Mouse (Mus musculus) heart, embryonic 16.5 days (tissue): ENCODE measurements at regions not wholly inside any gene's neighbourhood (a gene's known extent, or its start where the extent isn't known, plus 50 kb on each side); places are given as distances from the start of the nearest gene placed in this dataset.
A peak's percentile ranks its signal among the peaks of the same experiment; 100 is the strongest.

ENCODE experiments used
- ATAC-seq: fragments of 200-750 bp; cut with Nextera tagmentation; replicated peaks from 2 replicates; pipeline ENCODE4 v1.8.0; 2017; ENCODE audit warnings: moderate number of reproducible peaks; ENCODE audit not compliant: insufficient read depth, low FRiP score; ENCODE audit errors: extremely low read depth
- H3K27ac ChIP-seq: fragments of 300-500 bp; sonication (generic); 2 replicates; pipeline ENCODE4 v1.5.1; 2014; ENCODE audit warnings: mild to moderate bottlenecking, low read length, control low read depth, moderate library complexity
- H3K27me3 ChIP-seq: fragments of 300-500 bp; sonication (generic); 2 replicates; pipeline ENCODE4 v1.6.1; 2014; ENCODE audit warnings: low read length, mixed read lengths; ENCODE audit not compliant: control insufficient read depth, insufficient read depth
- H3K36me3 ChIP-seq: fragments of 300-500 bp; sonication (generic); 2 replicates; pipeline ENCODE4 v1.6.1; 2014; ENCODE audit not compliant: control insufficient read depth, insufficient read depth
- H3K4me1 ChIP-seq: fragments of 300-500 bp; sonication (generic); 2 replicates; pipeline ENCODE4 v1.6.1; 2014; ENCODE audit warnings: low read length, mixed read lengths; ENCODE audit not compliant: control insufficient read depth, insufficient read depth
- H3K4me2 ChIP-seq: fragments of 300-500 bp; sonication (generic); 2 replicates; pipeline ENCODE4 v1.6.1; 2014; ENCODE audit warnings: low read depth, mild to moderate bottlenecking, control low read depth, low read length
- H3K4me3 ChIP-seq: fragments of 300-500 bp; sonication (generic); 2 replicates; pipeline ENCODE4 v1.5.1; 2014; ENCODE audit warnings: mild to moderate bottlenecking, control low read depth, low read length
- H3K9ac ChIP-seq: fragments of 300-500 bp; sonication (generic); 2 replicates; pipeline ENCODE4 v1.6.1; 2014; ENCODE audit warnings: low read length, control low read depth
- H3K9me3 ChIP-seq: fragments of 300-500 bp; sonication (generic); replicated peaks from 2 replicates; pipeline ENCODE4 v1.6.1; 2016; ENCODE audit warnings: low read length; ENCODE audit not compliant: control insufficient read depth
- WGBS: fragments of 180-500 bp; shearing (Covaris S2); extraction: QIAGEN DNeasy Blood & Tissue Kit; methylation state at CpG from one replicate; pipeline ENCODE4 v1.1.7; 2014; 5-methylcytosine and 5-hydroxymethylcytosine counted together

GRCm38 (mm10) chr2:92721951-92722350 lies 122.4 kb downstream of the Chst1 start:
- H3K27me3 ChIP-seq: no peaks in the 10 kb centered on the region
- ATAC-seq: no peak
- no peaks in the 10 kb centered on the region for H3K36me3 ChIP-seq
- no peak overlapping the region for H3K9ac ChIP-seq
- H3K4me1 ChIP-seq: peaks cover 7% of the 10 kb centered on the region
- no peak overlapping the region for H3K4me2 ChIP-seq
- 72% methylated on average over 3 of the region's 3 CpGs for WGBS
- no peak overlapping the region for H3K4me3 ChIP-seq
- H3K27ac ChIP-seq: no peak overlapping the region
- peaks cover 6% of the 10 kb centered on the region for H3K9me3 ChIP-seq

DNA sequence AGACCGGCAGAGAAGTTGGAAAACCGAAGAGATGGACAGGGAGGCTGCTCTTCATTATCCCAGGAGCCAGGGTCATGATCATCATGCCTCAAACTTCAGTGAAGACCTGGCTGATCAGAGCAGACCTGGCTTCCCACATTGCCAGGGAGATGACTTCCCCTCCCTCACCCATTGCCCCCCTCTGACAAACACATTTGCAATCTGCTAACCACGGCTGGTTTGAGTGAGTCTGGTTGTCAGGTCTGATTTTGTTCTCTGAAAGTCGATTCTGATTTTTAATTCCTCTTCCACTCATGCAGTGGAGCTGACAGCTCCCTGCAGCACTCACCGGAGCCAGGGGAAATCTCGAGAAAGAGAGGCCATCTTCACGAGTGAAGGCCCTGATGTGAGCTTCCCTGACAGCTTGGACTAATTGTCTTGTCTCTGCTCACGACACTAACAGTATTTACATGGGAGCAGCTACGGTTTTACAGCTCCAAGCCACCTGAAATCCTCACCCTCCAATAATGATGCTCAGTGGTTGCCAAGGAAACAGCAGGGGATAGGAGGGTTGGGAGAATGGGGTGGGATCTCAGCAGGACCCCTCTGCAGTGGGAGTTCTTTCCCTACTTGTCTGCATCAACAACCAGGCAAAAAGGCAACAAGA lies 124.2 kb downstream of the Chst1 start:
- Histone ChIP-seq H3K27ac (no peak overlapping the region), H3K4me3 (no peak overlapping the region), H3K36me3 (no peaks in the 10 kb centered on the region), H3K4me1 (peaks cover 14% of the 10 kb centered on the region), H3K4me2 (no peak overlapping the region), H3K9me3 (peaks cover 6% of the 10 kb centered on the region), H3K27me3 (no peaks in the 10 kb centered on the region), H3K9ac (no peak overlapping the region)
- WGBS: 52% methylated on average over 9 of the region's 9 CpGs
- no peak for ATAC-seq

DNA sequence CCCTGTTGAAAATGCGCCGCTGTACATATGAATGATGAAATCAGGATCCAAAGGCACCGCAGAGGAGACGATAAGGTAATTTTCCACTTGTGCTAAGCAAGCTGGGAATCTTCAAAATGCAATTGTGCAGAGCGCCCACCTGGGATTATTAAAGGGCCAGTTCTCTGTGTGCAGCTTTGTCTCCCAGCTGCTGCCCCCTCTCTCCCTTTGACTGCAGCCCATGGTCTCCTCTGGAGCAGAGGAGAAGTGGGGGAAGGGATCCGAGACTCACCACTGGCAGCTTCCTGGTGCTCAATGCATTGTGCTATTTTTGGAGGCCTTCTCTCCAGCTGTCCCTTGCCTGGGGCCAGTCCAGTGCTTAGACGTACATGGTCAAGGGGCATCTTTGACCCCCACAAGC lies 127.1 kb downstream of the Chst1 start:
- 54% methylated on average over 7 of the region's 7 CpGs for WGBS
- Histone ChIP-seq H3K4me1 (peaks cover 14% of the 10 kb centered on the region), H3K27me3 (no peaks in the 10 kb centered on the region), H3K27ac (no peak overlapping the region), H3K36me3 (no peaks in the 10 kb centered on the region), H3K4me2 (no peak overlapping the region), H3K9me3 (peaks cover 3% of the 10 kb centered on the region; the same call in 1 of the 2 replicates), H3K4me3 (no peak overlapping the region), H3K9ac (no peak overlapping the region)
- peak; percentile 47; the same call in 1 of the 2 replicates for ATAC-seq

DNA sequence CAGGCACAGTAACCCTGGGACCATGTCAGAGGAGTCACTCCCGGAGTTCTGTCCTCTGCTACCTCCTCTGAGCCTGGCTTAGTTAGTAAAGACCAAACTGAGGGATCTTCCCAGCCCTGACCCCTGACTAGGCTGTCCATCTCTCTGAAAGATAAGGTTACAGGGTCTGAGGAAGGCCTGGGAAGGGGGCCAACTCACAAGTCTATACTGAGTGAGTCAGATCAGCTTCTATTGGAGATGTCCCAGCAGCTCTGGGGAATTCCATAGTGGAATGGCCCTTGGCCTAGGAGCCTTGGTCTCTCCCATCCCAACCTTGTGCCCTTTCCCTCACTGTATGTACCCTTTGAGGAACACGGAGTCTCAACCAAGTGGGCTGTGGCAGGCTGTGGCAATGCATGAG lies 127.7 kb downstream of the Chst1 start:
- Histone ChIP-seq H3K4me3 (no peak overlapping the region), H3K9ac (no peak overlapping the region), H3K36me3 (no peaks in the 10 kb centered on the region), H3K4me1 (peaks cover 14% of the 10 kb centered on the region), H3K9me3 (no peaks in the 10 kb centered on the region), H3K27me3 (no peaks in the 10 kb centered on the region), H3K4me2 (no peak overlapping the region), H3K27ac (no peak overlapping the region)
- WGBS: 72% methylated on average over 2 of the region's 2 CpGs
- ATAC-seq: peak; percentile 49

DNA sequence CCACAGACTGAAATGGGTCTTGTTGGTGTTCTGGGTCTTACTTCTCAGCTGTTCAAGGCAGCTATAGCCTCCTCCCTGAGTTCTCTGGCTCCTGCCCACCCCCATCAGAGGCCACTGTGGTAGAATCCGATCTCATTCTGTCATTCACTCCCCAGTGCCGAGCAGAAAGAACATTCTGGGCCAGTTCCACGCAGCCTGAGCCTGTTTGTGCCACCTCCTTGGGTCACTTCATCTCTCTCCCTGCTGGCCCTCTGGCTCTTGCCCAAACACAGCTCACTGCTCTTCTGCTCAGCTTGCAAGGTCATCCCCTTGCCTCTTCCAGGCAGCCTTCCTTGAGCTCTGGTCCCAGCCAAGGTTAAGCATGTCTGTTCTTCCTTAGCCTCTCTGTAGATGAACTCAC lies 128.9 kb downstream of the Chst1 start:
- Histone ChIP-seq H3K27me3 (no peaks in the 10 kb centered on the region), H3K4me2 (no peak overlapping the region), H3K36me3 (no peaks in the 10 kb centered on the region), H3K4me1 (peaks cover 14% of the 10 kb centered on the region), H3K9me3 (no peaks in the 10 kb centered on the region), H3K4me3 (no peak overlapping the region), H3K27ac (no peak overlapping the region), H3K9ac (no peak overlapping the region)
- ATAC-seq: no peak
- WGBS: 81% methylated on average over 3 of the region's 3 CpGs

DNA sequence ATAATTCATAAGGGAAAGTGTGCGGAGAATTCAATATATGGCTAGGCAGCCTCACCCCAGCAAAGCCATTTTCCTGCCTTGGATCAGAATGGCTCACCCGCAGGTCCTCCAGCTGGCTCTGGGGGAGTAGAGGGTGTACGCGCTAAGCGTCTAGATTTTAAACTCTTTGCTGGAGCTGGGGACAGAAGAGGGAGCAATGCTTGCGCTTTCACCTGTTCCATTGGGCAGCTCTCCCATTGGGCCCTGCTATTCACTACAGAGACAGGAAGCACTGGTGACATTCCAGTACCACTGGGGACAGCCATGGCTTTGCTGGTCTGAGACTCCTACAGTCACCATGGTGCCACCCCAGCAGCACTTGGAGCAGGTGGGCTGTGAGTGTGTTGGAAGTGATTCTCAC lies 130.9 kb downstream of the Chst1 start:
- Histone ChIP-seq H3K4me2 (no peak overlapping the region), H3K4me1 (peaks cover 14% of the 10 kb centered on the region), H3K4me3 (no peak overlapping the region), H3K27me3 (no peaks in the 10 kb centered on the region), H3K27ac (no peak overlapping the region), H3K9ac (no peak overlapping the region), H3K36me3 (no peaks in the 10 kb centered on the region), H3K9me3 (no peaks in the 10 kb centered on the region)
- ATAC-seq: no peak
- WGBS: 91% methylated on average over 6 of the region's 6 CpGs

GRCm38 (mm10) chr2:92733403-92733802 lies 133.9 kb downstream of the Chst1 start:
- Histone ChIP-seq H3K27ac (no peak overlapping the region), H3K9ac (no peak overlapping the region)

GRCm38 (mm10) chr2:92735784-92736183 lies 136.3 kb downstream of the Chst1 start:
- no peaks in the 10 kb centered on the region for H3K36me3 ChIP-seq
- peaks cover 2% of the 10 kb centered on the region; the same call in 1 of the 2 replicates for H3K4me1 ChIP-seq
- 75% methylated on average over 5 of the region's 5 CpGs for WGBS
- H3K27ac ChIP-seq: no peak overlapping the region
- no peaks in the 10 kb centered on the region for H3K27me3 ChIP-seq
- no peak overlapping the region for H3K4me2 ChIP-seq
- H3K9ac ChIP-seq: no peak overlapping the region
- no peak for ATAC-seq
- no peak overlapping the region for H3K4me3 ChIP-seq
- no peaks in the 10 kb centered on the region for H3K9me3 ChIP-seq

More at GRCm38 (mm10) chr2:92733403-92733802, 133.9 kb downstream of the Chst1 start:
- Histone ChIP-seq H3K4me3 (no peak overlapping the region), H3K4me1 (no peaks in the 10 kb centered on the region), H3K9me3 (no peaks in the 10 kb centered on the region), H3K4me2 (no peak overlapping the region), H3K36me3 (no peaks in the 10 kb centered on the region), H3K27me3 (no peaks in the 10 kb centered on the region)
- 86% methylated on average over 1 of the region's 1 CpGs for WGBS
- ATAC-seq: no peak

DNA sequence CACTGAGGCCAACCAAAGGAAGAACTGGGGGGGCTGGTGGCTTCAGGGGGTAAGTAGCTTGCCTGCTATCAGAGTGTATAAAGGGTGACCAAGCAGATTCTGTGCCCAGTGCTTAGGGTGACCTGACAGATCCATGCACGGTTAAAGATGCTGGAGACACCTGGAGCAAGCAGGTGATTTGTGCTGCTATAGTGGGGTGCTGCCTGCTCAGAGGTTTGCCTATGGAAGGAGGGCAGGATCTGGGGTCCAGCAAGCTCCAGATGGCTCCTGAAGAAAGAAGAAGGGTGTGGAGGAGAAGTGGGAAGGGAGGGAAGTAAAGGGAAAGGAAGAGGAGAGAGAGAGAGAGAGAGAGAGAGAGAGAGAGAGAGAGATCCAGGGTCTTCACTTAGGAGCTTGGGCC lies 137.8 kb downstream of the Chst1 start:
- no peak overlapping the region for H3K27ac ChIP-seq
- no peak overlapping the region for H3K4me2 ChIP-seq
- H3K9me3 ChIP-seq: no peaks in the 10 kb centered on the region
- no peaks in the 10 kb centered on the region for H3K36me3 ChIP-seq
- 87% methylated on average over 1 of the region's 1 CpGs for WGBS
- peaks cover 4% of the 10 kb centered on the region; the same call in 1 of the 2 replicates for H3K4me1 ChIP-seq
- no peak for ATAC-seq
- no peak overlapping the region for H3K9ac ChIP-seq
- no peak overlapping the region for H3K4me3 ChIP-seq
- H3K27me3 ChIP-seq: no peaks in the 10 kb centered on the region
